Mouse (Mus musculus): ENCODE data around the gene Vmn2r26.
"Not testable (repeated sequence)": the region's sequence is repeated elsewhere in the genome, so short reads cannot be mapped to it uniquely, and the experiment has no call there.

Gene Vmn2r26

DNA sequence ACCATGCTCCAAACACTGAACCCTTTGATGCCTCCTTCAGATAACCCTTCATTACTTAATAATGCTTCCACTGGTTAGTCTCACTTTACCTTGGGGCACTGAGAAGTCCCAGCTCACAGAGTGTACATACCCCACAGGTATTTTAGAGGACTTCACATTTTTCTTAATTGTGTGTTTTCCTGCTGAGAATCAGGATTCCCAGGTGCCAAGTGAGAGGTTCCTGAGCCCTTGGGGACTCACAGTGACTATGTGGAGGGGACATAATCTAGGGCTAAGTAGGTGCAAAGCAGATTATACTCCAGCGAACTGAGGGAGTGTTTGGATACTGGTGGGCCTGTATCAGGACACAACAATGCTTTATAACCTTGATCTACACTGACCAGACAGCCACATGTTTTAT is at the start of gene Vmn2r26:
TSS of gene Vmn2r26 (plus strand) at position 301 of the 400 bp plus-strand sequence.
- not testable (repeated sequence) for DNase-seq (ENCODE audit: low spot score in 2 of 2)

DNA sequence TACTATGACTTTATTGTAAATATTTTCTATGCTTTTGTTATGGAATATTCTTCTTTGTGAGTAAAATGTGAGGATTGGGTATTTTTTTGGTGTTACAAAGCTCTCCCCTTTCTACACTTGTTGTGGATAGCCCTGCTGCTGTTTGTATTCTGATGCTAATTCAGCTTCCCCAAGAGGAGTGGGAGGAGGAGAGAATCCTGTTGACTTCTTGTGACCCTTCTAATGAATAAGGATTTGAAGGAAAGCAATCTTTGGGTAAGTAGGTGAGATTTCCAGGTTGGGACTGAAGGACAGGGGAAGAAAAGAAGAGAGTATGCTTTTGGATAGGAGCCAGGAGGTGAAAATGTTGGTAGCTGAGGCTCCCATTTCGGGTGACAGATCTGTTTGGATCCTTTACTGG is 3.5 kb upstream of the Vmn2r26 start:
- no peak for DNase-seq (ENCODE audit: low spot score in 2 of 2)

GRCm38 (mm10) chr6:124048388-124048787 is 24.0 kb downstream of the Vmn2r26 start:
- no peak for DNase-seq (ENCODE audit: low spot score in 2 of 2)

DNA sequence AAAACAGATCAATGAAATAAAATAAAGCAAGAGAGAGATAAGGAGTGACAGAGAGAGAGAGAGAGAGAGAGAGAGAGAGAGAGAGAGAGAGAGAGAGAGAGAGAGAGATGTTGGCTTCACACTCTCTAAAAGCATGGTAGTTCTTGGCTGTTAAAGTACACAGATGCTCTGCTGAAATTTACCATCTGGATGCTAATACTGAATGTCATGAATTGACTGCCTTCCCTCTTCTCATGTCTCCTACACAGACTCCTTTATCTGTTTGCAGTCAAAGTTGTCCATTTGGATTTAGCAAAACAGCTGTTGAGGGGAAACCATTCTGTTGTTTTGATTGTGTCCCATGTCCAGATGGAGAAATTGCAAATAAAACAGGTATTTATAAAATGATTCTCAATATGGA is 29.2 kb downstream of the Vmn2r26 start:
- DNase-seq (ENCODE audit: low spot score in 2 of 2), result not testable (repeated sequence)

DNA sequence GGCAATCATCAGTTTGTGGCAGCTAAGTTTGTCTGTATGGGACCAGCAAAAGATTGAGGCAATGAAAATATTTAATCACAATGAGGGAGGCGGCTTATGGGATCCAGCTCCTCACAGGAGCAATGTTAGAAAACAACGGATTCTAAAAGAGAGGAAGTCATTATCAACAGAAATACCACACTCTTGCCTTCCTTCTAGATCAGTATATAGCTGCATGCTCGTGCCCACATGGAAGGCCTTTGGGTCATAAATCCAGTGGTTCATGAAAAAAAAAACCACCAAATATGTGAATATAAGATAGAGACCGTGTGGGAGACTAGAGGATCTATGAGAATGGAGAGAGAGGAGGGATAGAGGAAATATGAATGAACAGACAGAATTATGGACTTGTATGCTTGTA is 78.0 kb downstream of the Vmn2r26 start:
- DNase-seq (ENCODE audit: low spot score in 2 of 2), result no peak
